Mouse (Mus musculus): ENCODE measurements around the gene Atl1.

GRCm38 (mm10) chr12:69891721-69892120, 693 bp upstream of the Atl1 start:
- TF ChIP-seq CTCF (IDR thresholded peaks at IDR 0.05; ENCODE audit: low read depth) (no peak), EP300 (IDR thresholded peaks at IDR 0.05; ENCODE audit: low read depth) (no peak)

All from heart, postnatal 0 days (tissue).